Mouse (Mus musculus) left cerebral cortex, adult 8-10 months (tissue): ENCODE results near the gene Bin2. TPM values are rescaled to one million over a fixed set of nuclear protein-coding genes. Genes with fewer than 3 reads are reported as not detected.
A peak's percentile ranks its signal among the peaks of the same experiment; 100 is the strongest.
"Not testable (repeated sequence)": the region's sequence is repeated elsewhere in the genome, so short reads cannot be mapped to it uniquely, and the experiment has no call there.

Source experiments
- DNase-seq, 2 experiments: peaks; one replicate each; pipeline ENCODE4 v3.0.0; 2022; ENCODE audit warnings: low spot score in 2 of 2
- total RNA-seq, 4 experiments: library from RNA; stranded (reverse); gene quantifications; 2 replicates each; pipeline ENCODE4 v1.2.4; 2022

Gene Bin2
- total RNA-seq, 4 experiments from 2014 or later, result 6.8 to 10.0 (median 7.6) TPM

- no peak for DNase-seq
Measured at GRCm38 (mm10) chr15:100619200-100619599, 50.2 kb downstream of the Bin2 start.

GRCm38 (mm10) chr15:100616221-100616620, 53.1 kb downstream of the Bin2 start:
- no peak for DNase-seq

- DNase-seq, result peak; percentile 72 to 83
Measured at GRCm38 (mm10) chr15:100615825-100616220, 53.5 kb downstream of the Bin2 start.

GRCm38 (mm10) chr15:100614996-100615824, 54.1 kb downstream of the Bin2 start, which contains the start of gene Dazap2:
Gene Dazap2, plus strand, starts transcription at chr15:100615349.
- peak; percentile 93 to 98 for DNase-seq

- DNase-seq, result no peak
Measured at GRCm38 (mm10) chr15:100614218-100614995, 54.9 kb downstream of the Bin2 start.

GRCm38 (mm10) chr15:100613584-100613983, 55.8 kb downstream of the Bin2 start:
- DNase-seq, result peak in 1 of 2 experiments; percentile 65

- no peak for DNase-seq
Measured at GRCm38 (mm10) chr15:100612432-100612831, 56.9 kb downstream of the Bin2 start.

- DNase-seq, result no peak
Measured at GRCm38 (mm10) chr15:100611951-100612350, 57.4 kb downstream of the Bin2 start.

GRCm38 (mm10) chr15:100606677-100607076, 62.7 kb downstream of the Bin2 start:
- not testable (repeated sequence) for DNase-seq

GRCm38 (mm10) chr15:100601669-100602068, 67.7 kb downstream of the Bin2 start:
- no peak for DNase-seq

GRCm38 (mm10) chr15:100600696-100601272, 68.6 kb downstream of the Bin2 start:
- DNase-seq, result no peak

- peak in 1 of 2 experiments; percentile 73 for DNase-seq
Measured at GRCm38 (mm10) chr15:100600047-100600695, 69.2 kb downstream of the Bin2 start.

GRCm38 (mm10) chr15:100599276-100600046, 69.9 kb downstream of the Bin2 start, which contains the start of gene Pou6f1:
Gene Pou6f1, minus strand, starts transcription at chr15:100599984.
- DNase-seq, result no peak

GRCm38 (mm10) chr15:100598883-100599275, 70.5 kb downstream of the Bin2 start:
- DNase-seq, result no peak

- DNase-seq, result no peak
Measured at GRCm38 (mm10) chr15:100598287-100598882, 71.0 kb downstream of the Bin2 start.

GRCm38 (mm10) chr15:100592817-100593216, 76.5 kb downstream of the Bin2 start:
- no peak for DNase-seq
